Mouse (Mus musculus) ES-Bruce4 (cell line): ENCODE results near the gene Nat8f2. TPM values are rescaled to one million over a fixed set of nuclear protein-coding genes. Genes with fewer than 3 reads are reported as not detected.
A peak's percentile ranks its signal among the peaks of the same experiment; 100 is the strongest.
"Not testable (repeated sequence)": the region's sequence is repeated elsewhere in the genome, so short reads cannot be mapped to it uniquely, and the experiment has no call there.

Source experiments
- H3K27ac ChIP-seq: 2 replicates; pipeline ENCODE4 v1.5.1; 2012; ENCODE audit warnings: low read length, inconsistent platforms; ENCODE audit not compliant: insufficient read depth
- H3K27me3 ChIP-seq: 2 replicates; pipeline ENCODE4 v1.6.1; 2012; ENCODE audit warnings: mild to moderate bottlenecking, low read length, inconsistent platforms; ENCODE audit not compliant: control insufficient read depth, poor library complexity, insufficient read depth, severe bottlenecking
- H3K36me3 ChIP-seq: 2 replicates; pipeline ENCODE4 v1.6.1; 2012; ENCODE audit warnings: inconsistent platforms, mild to moderate bottlenecking, low read length, moderate library complexity; ENCODE audit not compliant: control insufficient read depth, poor library complexity, insufficient read depth, severe bottlenecking
- H3K4me1 ChIP-seq: one replicate; pipeline ENCODE4 v1.8.1; 2011; ENCODE audit warnings: low read length; ENCODE audit not compliant: control insufficient read depth, insufficient read depth
- H3K4me3 ChIP-seq: 2 replicates; pipeline ENCODE4 v1.5.1; 2011; ENCODE audit warnings: low read depth, mild to moderate bottlenecking, low read length
- H3K9ac ChIP-seq: 2 replicates; pipeline ENCODE4 v1.6.1; 2012; ENCODE audit warnings: low read depth, mild to moderate bottlenecking, inconsistent platforms; ENCODE audit not compliant: poor library complexity, severe bottlenecking
- H3K9me3 ChIP-seq: replicated peaks from 2 replicates; pipeline ENCODE4 v1.6.1; 2012; ENCODE audit warnings: mild to moderate bottlenecking, low read length, inconsistent platforms; ENCODE audit not compliant: control insufficient read depth, poor library complexity, insufficient read depth, severe bottlenecking
- CTCF ChIP-seq: IDR thresholded peaks from one replicate; pipeline ENCODE4 v1.8.1; 2011; ENCODE audit warnings: low read depth, low read length
- EP300 ChIP-seq: IDR thresholded peaks from 2 replicates; pipeline ENCODE4 v1.6.1; 2011; ENCODE audit warnings: low read depth, low read length; ENCODE audit not compliant: insufficient read depth
- POLR2A ChIP-seq: IDR thresholded peaks from one replicate; pipeline ENCODE4 v1.8.1; 2011; ENCODE audit warnings: low read length; ENCODE audit not compliant: insufficient read depth
- polyA plus RNA-seq: library from polyadenylated mRNA; stranded (reverse); fragments of >200 nt; gene quantifications from 2 replicates; pipeline ENCODE4 v1.2.4, GENCODE M21; 2011; ENCODE audit warnings: low read depth; ENCODE audit not compliant: missing spikeins, insufficient read depth, insufficient read length

The Nat8f2 gene
- polyA plus RNA-seq, 1 experiment: not detected

- TF ChIP-seq EP300 (no peak), CTCF (no peak), POLR2A (no peak)
- no peak overlapping the region for H3K9ac ChIP-seq
- no peaks in the 10 kb centered on the region for H3K36me3 ChIP-seq
- H3K4me3 ChIP-seq: no peak overlapping the region
- H3K27me3 ChIP-seq: no peaks in the 10 kb centered on the region
- no peaks in the 10 kb centered on the region for H3K9me3 ChIP-seq
- no peaks in the 10 kb centered on the region for H3K4me1 ChIP-seq
- H3K27ac ChIP-seq: no peak overlapping the region
Observed at GRCm38 (mm10) chr6:85909704-85910103, 40.7 kb upstream of the Nat8f2 start.

- H3K9ac ChIP-seq: no peak overlapping the region
- no peak overlapping the region for H3K27ac ChIP-seq
- H3K4me3 ChIP-seq: no peak overlapping the region
- H3K9me3 ChIP-seq: no peaks in the 10 kb centered on the region
- no peaks in the 10 kb centered on the region for H3K4me1 ChIP-seq
- no peak for TF ChIP-seq CTCF
- no peak for TF ChIP-seq POLR2A
- TF ChIP-seq EP300: no peak
- no peaks in the 10 kb centered on the region for H3K27me3 ChIP-seq
- no peaks in the 10 kb centered on the region for H3K36me3 ChIP-seq
Observed at GRCm38 (mm10) chr6:85908341-85908740, 39.4 kb upstream of the Nat8f2 start.

GRCm38 (mm10) chr6:85906911-85907351 lies 38.0 kb upstream of the Nat8f2 start:
- not testable (repeated sequence) for H3K9ac ChIP-seq

GRCm38 (mm10) chr6:85904642-85905061 lies 35.7 kb upstream of the Nat8f2 start, which contains the start of gene Nat8f4:
Nat8f4 (minus strand) TSS chr6:85904884.
- H3K4me3 ChIP-seq: peak within 1 kb of the TSS; percentile 24
- H3K27me3 ChIP-seq, H3K27ac ChIP-seq, H3K36me3 ChIP-seq, H3K9me3 ChIP-seq, H3K4me1 ChIP-seq, H3K9ac ChIP-seq: not testable (repeated sequence)
- peak; percentile 70 for TF ChIP-seq CTCF

More at GRCm38 (mm10) chr6:85906911-85907351, 38.0 kb upstream of the Nat8f2 start:
- not testable (repeated sequence) for H3K27ac ChIP-seq, H3K4me1 ChIP-seq, H3K4me3 ChIP-seq, H3K9me3 ChIP-seq, H3K36me3 ChIP-seq, H3K27me3 ChIP-seq

GRCm38 (mm10) chr6:85902303-85902702 lies 33.3 kb upstream of the Nat8f2 start:
- Histone ChIP-seq H3K9ac (no peak overlapping the region), H3K27me3 (no peaks in the 10 kb centered on the region), H3K36me3 (no peaks in the 10 kb centered on the region), H3K9me3 (no peaks in the 10 kb centered on the region), H3K27ac (no peak overlapping the region), H3K4me3 (no peak overlapping the region), H3K4me1 (no peaks in the 10 kb centered on the region)
- TF ChIP-seq POLR2A (no peak), EP300 (no peak), CTCF (no peak)

GRCm38 (mm10) chr6:85898596-85899475 lies 29.9 kb upstream of the Nat8f2 start:
- not testable (repeated sequence) for H3K9ac ChIP-seq, H3K27ac ChIP-seq, H3K27me3 ChIP-seq, H3K4me1 ChIP-seq, H3K36me3 ChIP-seq, H3K9me3 ChIP-seq, H3K4me3 ChIP-seq
